Mouse (Mus musculus): Measurements from ENCODE around the gene Dpm3. TPM values are rescaled to one million over a fixed set of nuclear protein-coding genes. Genes with fewer than 3 reads are reported as not detected.

The Dpm3 gene
- polyA plus RNA-seq, 1 experiment, result 156 TPM

GRCm38 (mm10) chr3:89314340-89314739, 55.2 kb downstream of the Dpm3 start:
- no peak for TF ChIP-seq POLR2A (IDR thresholded peaks at IDR 0.05; ENCODE audit: extremely low read depth, insufficient read depth, low read length)
- no peak for TF ChIP-seq CTCF (IDR thresholded peaks at IDR 0.05; ENCODE audit: extremely low read depth, insufficient read depth, low read length)
- Histone ChIP-seq H3K27ac (ENCODE audit: insufficient read depth, low read length) (0 out of 2 replicates have a peak overlapping the region, but pooled peaks have one; percentile 13), H3K4me1 (ENCODE audit: control insufficient read depth, insufficient read depth, low read length) (peaks cover 8% of the 10 kb centered on the region), H3K4me3 (ENCODE audit: insufficient read depth, low read length) (no peak overlapping the region)

DNA sequence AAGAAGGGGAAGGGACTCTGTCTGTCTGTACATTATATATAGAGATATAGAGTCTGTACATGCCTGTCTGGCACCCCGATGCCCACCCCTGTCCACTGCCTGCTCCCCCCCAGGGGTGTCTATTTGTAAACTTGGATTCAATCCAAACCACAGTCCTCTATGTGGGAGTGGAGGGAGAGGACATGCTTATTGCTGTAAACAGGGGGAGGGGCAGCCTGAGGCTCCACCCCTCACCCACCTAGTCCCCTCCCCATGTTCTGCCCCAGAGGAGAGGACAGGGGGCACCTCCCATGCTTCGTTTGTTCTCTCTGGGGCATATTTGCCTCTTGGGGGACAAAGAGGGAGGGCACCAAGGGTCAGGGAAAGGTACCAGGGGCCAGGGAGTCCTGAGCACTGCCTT, 55.6 kb downstream of the Dpm3 start:
- H3K4me1 ChIP-seq (ENCODE audit: control insufficient read depth, insufficient read depth, low read length), result peaks cover 8% of the 10 kb centered on the region
- peak overlapping the region; percentile 68 for H3K27ac ChIP-seq (ENCODE audit: insufficient read depth, low read length)
- H3K4me3 ChIP-seq (ENCODE audit: insufficient read depth, low read length), result no peak overlapping the region

GRCm38 (mm10) chr3:89315195-89315929, 56.2 kb downstream of the Dpm3 start:
- Histone ChIP-seq H3K4me3 (ENCODE audit: insufficient read depth, low read length) (peak overlapping the region; percentile 11; the same call in 1 of the 2 replicates), H3K27ac (ENCODE audit: insufficient read depth, low read length) (peak overlapping the region; percentile 68), H3K4me1 (ENCODE audit: control insufficient read depth, insufficient read depth, low read length) (peaks cover 8% of the 10 kb centered on the region)
- TF ChIP-seq CTCF (IDR thresholded peaks at IDR 0.05; ENCODE audit: extremely low read depth, insufficient read depth, low read length) (peak; percentile 78), POLR2A (IDR thresholded peaks at IDR 0.05; ENCODE audit: extremely low read depth, insufficient read depth, low read length) (no peak)

More for the DNA sequence above, 55.6 kb downstream of the Dpm3 start:
- TF ChIP-seq CTCF (IDR thresholded peaks at IDR 0.05; ENCODE audit: extremely low read depth, insufficient read depth, low read length) (no peak), POLR2A (IDR thresholded peaks at IDR 0.05; ENCODE audit: extremely low read depth, insufficient read depth, low read length) (no peak)

DNA sequence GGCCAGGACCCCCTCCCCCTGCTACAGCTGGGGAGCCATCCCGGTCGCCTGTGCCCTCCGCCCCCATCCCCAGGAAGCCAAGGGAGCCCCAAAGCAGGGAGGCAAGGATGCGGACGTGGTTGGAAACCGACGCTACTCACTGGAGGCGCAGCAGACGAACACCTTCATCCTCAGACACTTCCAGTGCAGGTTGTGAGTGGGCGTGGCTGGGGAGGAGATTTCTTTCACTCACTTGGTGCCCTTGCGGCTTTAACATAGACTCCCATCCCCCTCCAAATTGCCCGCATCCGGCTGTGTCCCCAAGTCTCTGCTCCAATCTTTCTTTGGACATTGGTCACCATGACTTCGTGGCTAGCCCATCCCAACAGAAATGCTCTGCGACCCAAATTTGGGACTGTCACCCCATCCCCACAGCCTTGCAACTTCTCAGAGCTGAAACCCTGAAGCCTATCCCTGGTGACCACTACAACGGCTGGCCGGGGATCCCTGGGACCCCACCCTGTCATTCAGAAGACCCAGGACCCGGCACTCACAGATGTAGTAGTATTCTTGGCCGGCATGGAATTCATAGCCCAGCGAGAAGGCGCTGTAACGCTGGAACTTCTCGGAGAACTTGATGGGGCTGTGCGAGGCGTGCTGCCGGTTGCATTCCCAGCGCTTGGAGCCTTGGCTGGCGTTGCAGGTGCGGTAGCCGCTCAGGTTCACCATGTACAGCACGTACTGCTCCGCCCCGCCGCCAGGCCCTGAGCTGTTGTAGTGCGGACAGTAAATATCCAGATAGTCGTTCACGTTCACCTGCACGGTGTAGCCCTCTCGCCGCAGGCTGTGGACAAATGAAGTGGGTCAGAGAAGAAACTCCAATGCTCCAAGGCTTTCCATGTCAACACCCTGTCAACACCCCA, 57.0 kb downstream of the Dpm3 start:
- Histone ChIP-seq H3K4me3 (ENCODE audit: insufficient read depth, low read length) (no peak overlapping the region), H3K27ac (ENCODE audit: insufficient read depth, low read length) (no peak overlapping the region), H3K4me1 (ENCODE audit: control insufficient read depth, insufficient read depth, low read length) (peaks cover 8% of the 10 kb centered on the region)
- TF ChIP-seq POLR2A (IDR thresholded peaks at IDR 0.05; ENCODE audit: extremely low read depth, insufficient read depth, low read length), result no peak
- TF ChIP-seq CTCF (IDR thresholded peaks at IDR 0.05; ENCODE audit: extremely low read depth, insufficient read depth, low read length), result no peak

Other genes with a start within 250 kb of the Dpm3 start
- gene Rusc1, start 166.0 kb upstream of the Dpm3 start, polyA plus RNA-seq (2012; rRNA removed), result 199 and 214 TPM in 2 replicates
- not detected in 2 replicates for gene Gm43738, start 158.3 kb upstream of the Dpm3 start, polyA plus RNA-seq (2012; rRNA removed)
- gene Fdps, start 157.4 kb upstream of the Dpm3 start, polyA plus RNA-seq (2012; rRNA removed), result 94.9 and 107 TPM in 2 replicates
- 0.04 and 0.08 TPM in 2 replicates for gene Pklr, start 123.2 kb upstream of the Dpm3 start, polyA plus RNA-seq (2012; rRNA removed)
- 14.2 and 14.5 TPM in 2 replicates for gene Hcn3, start 99.2 kb upstream of the Dpm3 start, polyA plus RNA-seq (2012; rRNA removed)
- gene Clk2, start 94.6 kb upstream of the Dpm3 start, polyA plus RNA-seq (2012; rRNA removed), result 68.0 and 73.0 TPM in 2 replicates
- gene Scamp3, start 81.9 kb upstream of the Dpm3 start, polyA plus RNA-seq (2012; rRNA removed), result 94.5 and 95.7 TPM in 2 replicates
- 84.1 and 86.2 TPM in 2 replicates for gene Fam189b, start 76.2 kb upstream of the Dpm3 start, polyA plus RNA-seq (2012; rRNA removed)
- 85.1 and 86.1 TPM in 2 replicates for gene Gba, start 56.4 kb upstream of the Dpm3 start, polyA plus RNA-seq (2012; rRNA removed)
- gene Thbs3, start 44.2 kb upstream of the Dpm3 start, polyA plus RNA-seq (2012; rRNA removed), result 68.9 and 70.6 TPM in 2 replicates
- gene Mtx1, start 32.3 kb upstream of the Dpm3 start, polyA plus RNA-seq (2012; rRNA removed), result 132 and 155 TPM in 2 replicates
- 0.88 and 0.95 TPM in 2 replicates for gene Muc1, start 30.3 kb upstream of the Dpm3 start, polyA plus RNA-seq (2012; rRNA removed)
- 58.2 and 61.9 TPM in 2 replicates for gene Krtcap2, start 13.4 kb upstream of the Dpm3 start, polyA plus RNA-seq (2012; rRNA removed)
- 87.2 and 91.0 TPM in 2 replicates for gene Trim46, start 13.0 kb upstream of the Dpm3 start, polyA plus RNA-seq (2012; rRNA removed)
- gene Slc50a1, start 11.2 kb downstream of the Dpm3 start, polyA plus RNA-seq (2012; rRNA removed), result 106 and 114 TPM in 2 replicates
- 11.7 and 12.7 TPM in 2 replicates for gene Efna1, start 21.8 kb downstream of the Dpm3 start, polyA plus RNA-seq (2012; rRNA removed)
- 79.9 and 85.1 TPM in 2 replicates for gene Efna3, start 63.6 kb downstream of the Dpm3 start, polyA plus RNA-seq (2012; rRNA removed)
- gene Efna4, start 78.7 kb downstream of the Dpm3 start, polyA plus RNA-seq (2012; rRNA removed), result 0.59 and 1.1 TPM in 2 replicates
- gene Adam15, start 90.6 kb downstream of the Dpm3 start, polyA plus RNA-seq (2012; rRNA removed), result 170 and 178 TPM in 2 replicates
- gene Dcst2, start 102.6 kb downstream of the Dpm3 start, polyA plus RNA-seq (2012; rRNA removed), result 0.61 and 0.75 TPM in 2 replicates
- 0.06 TPM in 1 of 2 replicates, not detected in the other for gene Dcst1, start 105.9 kb downstream of the Dpm3 start, polyA plus RNA-seq (2012; rRNA removed)
- 14.7 and 18.7 TPM in 2 replicates for gene Zbtb7b, start 135.4 kb downstream of the Dpm3 start, polyA plus RNA-seq (2012; rRNA removed)
- gene Lenep, start 143.4 kb downstream of the Dpm3 start, polyA plus RNA-seq (2012; rRNA removed), result 5.1 and 5.9 TPM in 2 replicates
- 45.4 and 48.7 TPM in 2 replicates for gene Flad1, start 152.5 kb downstream of the Dpm3 start, polyA plus RNA-seq (2012; rRNA removed)
- 5.2 and 5.4 TPM in 2 replicates for gene Cks1b, start 159.0 kb downstream of the Dpm3 start, polyA plus RNA-seq (2012; rRNA removed)
- gene Shc1, start 159.1 kb downstream of the Dpm3 start, polyA plus RNA-seq (2012; rRNA removed), result 17.5 and 18.0 TPM in 2 replicates
- gene Pygo2, start 170.9 kb downstream of the Dpm3 start, polyA plus RNA-seq (2012; rRNA removed), result 43.4 and 47.2 TPM in 2 replicates
- 38.0 and 39.9 TPM in 2 replicates for gene Pbxip1, start 177.3 kb downstream of the Dpm3 start, polyA plus RNA-seq (2012; rRNA removed)
- gene Pmvk, start 195.2 kb downstream of the Dpm3 start, polyA plus RNA-seq (2012; rRNA removed), result 71.8 and 71.9 TPM in 2 replicates